Mouse (Mus musculus) lung, adult 2 months (tissue): ENCODE data around the gene Fignl2.

Experiments used
- CTCF ChIP-seq: fragments of 200-500 bp; IDR thresholded peaks from 2 replicates; pipeline ENCODE4 v1.5.1; 2011; ENCODE audit warnings: mild to moderate bottlenecking, low read length, control low read depth; ENCODE audit not compliant: insufficient read depth
- POLR2A ChIP-seq: fragments of 200-500 bp; IDR thresholded peaks from 2 replicates; pipeline ENCODE4 v1.6.1; 2011; ENCODE audit warnings: low read depth, mild to moderate bottlenecking, control low read depth, low read length, borderline replicate concordance; ENCODE audit errors: extremely low read depth

- TF ChIP-seq POLR2A (no peak), CTCF (no peak)
Observed at GRCm38 (mm10) chr15:101002466-101002865, 75.9 kb downstream of the Fignl2 start.
